Mouse (Mus musculus) limb, embryonic 13.5 days (tissue): ENCODE measurements around the gene Gjc3. TPM values are rescaled to one million over a fixed set of nuclear protein-coding genes. Genes with fewer than 3 reads are reported as not detected.
"Not testable (repeated sequence)": the region's sequence is repeated elsewhere in the genome, so short reads cannot be mapped to it uniquely, and the experiment has no call there.

Source experiments
- ATAC-seq: fragments of 200-750 bp; cut with Nextera tagmentation; 2 replicates; pipeline ENCODE4 v1.8.0; 2017; ENCODE audit warnings: low read depth, moderate number of reproducible peaks, moderate TSS enrichment; ENCODE audit not compliant: low FRiP score
- H3K27ac ChIP-seq: fragments of 300-500 bp; sonication (generic); 2 replicates; pipeline ENCODE4 v1.5.1; 2015; ENCODE audit warnings: inconsistent platforms, mild to moderate bottlenecking, moderate library complexity
- H3K27me3 ChIP-seq: fragments of 300-500 bp; sonication (generic); 2 replicates; pipeline ENCODE4 v1.6.1; 2015; ENCODE audit warnings: mild to moderate bottlenecking, inconsistent platforms
- H3K36me3 ChIP-seq: fragments of 300-500 bp; sonication (generic); 2 replicates; pipeline ENCODE4 v1.6.1; 2015; ENCODE audit warnings: inconsistent platforms, mild to moderate bottlenecking, moderate library complexity
- H3K4me1 ChIP-seq: fragments of 300-500 bp; sonication (generic); 2 replicates; pipeline ENCODE4 v1.6.1; 2015; ENCODE audit warnings: inconsistent platforms
- H3K4me2 ChIP-seq: fragments of 300-500 bp; sonication (generic); replicated peaks from 2 replicates; pipeline ENCODE4 v1.6.1; 2015; ENCODE audit warnings: inconsistent platforms, mild to moderate bottlenecking, moderate library complexity
- H3K4me3 ChIP-seq: fragments of 300-500 bp; sonication (generic); 2 replicates; pipeline ENCODE4 v1.5.1; 2015; ENCODE audit warnings: moderate library complexity, mild to moderate bottlenecking, inconsistent platforms
- H3K9ac ChIP-seq: fragments of 300-500 bp; sonication (generic); 2 replicates; pipeline ENCODE4 v1.6.1; 2015; ENCODE audit warnings: mild to moderate bottlenecking, inconsistent platforms
- H3K9me3 ChIP-seq: fragments of 300-500 bp; sonication (generic); 2 replicates; pipeline ENCODE4 v1.6.1; 2016; ENCODE audit warnings: inconsistent platforms
- WGBS: fragments of 180-500 bp; shearing (Covaris S2); methylation state at CpG from one replicate; pipeline ENCODE4 v1.1.7; 2015; 5-methylcytosine and 5-hydroxymethylcytosine counted together
- polyA plus RNA-seq: library from polyadenylated mRNA; unstranded; fragments of >200 nt; fragmentation: Nextera tagmentation; extraction: Ambion mirVana; gene quantifications from 2 replicates; pipeline ENCODE4 v1.2.1, GENCODE M21; 2015

Gjc3 gene
- polyA plus RNA-seq, 1 experiment from 2014 or later, result 0.48 TPM

- no peaks in the 10 kb centered on the region for H3K36me3 ChIP-seq
- H3K4me1 ChIP-seq, result no peaks in the 10 kb centered on the region
- ATAC-seq, result no peak
- no peaks in the 10 kb centered on the region for H3K9me3 ChIP-seq
- no peak overlapping the region for H3K4me2 ChIP-seq
- H3K9ac ChIP-seq, result no peak overlapping the region
- no peak overlapping the region for H3K27ac ChIP-seq
- H3K27me3 ChIP-seq, result no peaks in the 10 kb centered on the region
- 39% methylated on average over 6 of the region's 6 CpGs for WGBS
- H3K4me3 ChIP-seq, result no peak overlapping the region
These were observed 11.7 kb downstream of the Gjc3 start for GRCm38 (mm10) chr5:137951218-137951617.

- no peaks in the 10 kb centered on the region for H3K27me3 ChIP-seq
- ATAC-seq, result no peak
These were observed 15.6 kb downstream of the Gjc3 start for GRCm38 (mm10) chr5:137947303-137947702.

GRCm38 (mm10) chr5:137943133-137943532 lies 19.8 kb downstream of the Gjc3 start:
- Histone ChIP-seq H3K4me1 (no peaks in the 10 kb centered on the region), H3K27ac (no peak overlapping the region), H3K27me3 (no peaks in the 10 kb centered on the region), H3K9me3 (no peaks in the 10 kb centered on the region), H3K4me2 (no peak overlapping the region), H3K4me3 (no peak overlapping the region), H3K36me3 (no peaks in the 10 kb centered on the region), H3K9ac (no peak overlapping the region)
- ATAC-seq, result no peak
- 86% methylated on average over 1 of the region's 1 CpGs for WGBS

More at GRCm38 (mm10) chr5:137947303-137947702, 15.6 kb downstream of the Gjc3 start:
- no peaks in the 10 kb centered on the region for H3K4me1 ChIP-seq
- no peak overlapping the region for H3K4me2 ChIP-seq
- no peak overlapping the region for H3K4me3 ChIP-seq
- H3K9me3 ChIP-seq, result no peaks in the 10 kb centered on the region
- H3K36me3 ChIP-seq, result no peaks in the 10 kb centered on the region
- H3K27ac ChIP-seq, result no peak overlapping the region
- H3K9ac ChIP-seq, result no peak overlapping the region

GRCm38 (mm10) chr5:137940948-137941347 lies 21.9 kb downstream of the Gjc3 start:
- 71% methylated on average over 4 of the region's 4 CpGs for WGBS
- ATAC-seq, result no peak
- Histone ChIP-seq H3K9me3 (no peaks in the 10 kb centered on the region), H3K27ac (no peak overlapping the region), H3K4me3 (no peak overlapping the region), H3K9ac (no peak overlapping the region), H3K4me2 (no peak overlapping the region), H3K4me1 (no peaks in the 10 kb centered on the region), H3K36me3 (no peaks in the 10 kb centered on the region), H3K27me3 (no peaks in the 10 kb centered on the region)

GRCm38 (mm10) chr5:137937238-137937637 lies 25.7 kb downstream of the Gjc3 start:
- Histone ChIP-seq H3K36me3 (no peaks in the 10 kb centered on the region), H3K4me1 (no peaks in the 10 kb centered on the region), H3K4me3 (no peak overlapping the region), H3K27ac (no peak overlapping the region), H3K9ac (no peak overlapping the region), H3K9me3 (no peaks in the 10 kb centered on the region), H3K4me2 (no peak overlapping the region), H3K27me3 (no peaks in the 10 kb centered on the region)
- no peak for ATAC-seq
- 65% methylated on average over 4 of the region's 4 CpGs for WGBS

GRCm38 (mm10) chr5:137936486-137936885 lies 26.4 kb downstream of the Gjc3 start:
- H3K27ac ChIP-seq, result no peak overlapping the region
- no peaks in the 10 kb centered on the region for H3K27me3 ChIP-seq
- H3K9ac ChIP-seq, result no peak overlapping the region
- ATAC-seq, result no peak
- no peak overlapping the region for H3K4me2 ChIP-seq
- no peaks in the 10 kb centered on the region for H3K9me3 ChIP-seq
- no peaks in the 10 kb centered on the region for H3K36me3 ChIP-seq
- 93% methylated on average over 2 of the region's 2 CpGs for WGBS
- H3K4me1 ChIP-seq, result no peaks in the 10 kb centered on the region
- H3K4me3 ChIP-seq, result no peak overlapping the region

GRCm38 (mm10) chr5:137933934-137934333 lies 29.0 kb downstream of the Gjc3 start:
- not testable (repeated sequence) for H3K4me3 ChIP-seq, ATAC-seq, H3K36me3 ChIP-seq, H3K9me3 ChIP-seq, H3K4me1 ChIP-seq, H3K9ac ChIP-seq, H3K4me2 ChIP-seq, H3K27me3 ChIP-seq, H3K27ac ChIP-seq
- 79% methylated on average over 2 of the region's 2 CpGs for WGBS

- H3K36me3 ChIP-seq, result no peaks in the 10 kb centered on the region
- 70% methylated on average over 11 of the region's 11 CpGs for WGBS
These were observed 34.5 kb downstream of the Gjc3 start for GRCm38 (mm10) chr5:137928439-137928838.

GRCm38 (mm10) chr5:137922171-137922570 lies 40.7 kb downstream of the Gjc3 start:
- H3K4me1 ChIP-seq, result no peaks in the 10 kb centered on the region
- H3K9ac ChIP-seq, result no peak overlapping the region
- no peak overlapping the region for H3K4me3 ChIP-seq
- H3K36me3 ChIP-seq, result no peaks in the 10 kb centered on the region
- H3K4me2 ChIP-seq, result no peak overlapping the region
- no peak overlapping the region for H3K27ac ChIP-seq
- H3K27me3 ChIP-seq, result no peaks in the 10 kb centered on the region
- H3K9me3 ChIP-seq, result no peaks in the 10 kb centered on the region
- ATAC-seq, result no peak

More at GRCm38 (mm10) chr5:137928439-137928838, 34.5 kb downstream of the Gjc3 start:
- no peak overlapping the region for H3K9ac ChIP-seq
- H3K27ac ChIP-seq, result no peak overlapping the region
- H3K4me2 ChIP-seq, result no peak overlapping the region
- H3K9me3 ChIP-seq, result no peaks in the 10 kb centered on the region
- H3K4me1 ChIP-seq, result no peaks in the 10 kb centered on the region
- no peak overlapping the region for H3K4me3 ChIP-seq
- no peak for ATAC-seq
- no peaks in the 10 kb centered on the region for H3K27me3 ChIP-seq

- 54% methylated on average over 2 of the region's 2 CpGs for WGBS
- ATAC-seq, result no peak
- Histone ChIP-seq H3K27me3 (no peaks in the 10 kb centered on the region), H3K36me3 (no peaks in the 10 kb centered on the region), H3K27ac (no peak within 1 kb of the TSS), H3K9ac (no peak within 1 kb of the TSS), H3K4me2 (no peak within 1 kb of the TSS), H3K4me3 (no peak within 1 kb of the TSS), H3K9me3 (no peaks in the 10 kb centered on the region), H3K4me1 (no peaks in the 10 kb centered on the region)
These were observed 41.4 kb downstream of the Gjc3 start, which contains the start of gene Cyp3a13 for GRCm38 (mm10) chr5:137921532-137921931. Cyp3a13 (minus strand) TSS chr5:137921619.

- H3K9me3 ChIP-seq, result no peaks in the 10 kb centered on the region
- no peak overlapping the region for H3K4me3 ChIP-seq
- no peak overlapping the region for H3K9ac ChIP-seq
- WGBS, result 49% methylated on average over 6 of the region's 6 CpGs
- 0 out of 2 replicates have a peak, but pooled peaks cover 2% of the 10 kb centered on the region for H3K27me3 ChIP-seq
- H3K27ac ChIP-seq, result no peak overlapping the region
- no peak overlapping the region for H3K4me2 ChIP-seq
- no peaks in the 10 kb centered on the region for H3K36me3 ChIP-seq
- no peak for ATAC-seq
- H3K4me1 ChIP-seq, result no peaks in the 10 kb centered on the region
These were observed 47.3 kb downstream of the Gjc3 start for GRCm38 (mm10) chr5:137915550-137915949.

- Histone ChIP-seq H3K36me3 (no peaks in the 10 kb centered on the region), H3K27ac (no peak overlapping the region), H3K4me2 (no peak overlapping the region), H3K4me3 (no peak overlapping the region), H3K9ac (no peak overlapping the region), H3K27me3 (0 out of 2 replicates have a peak, but pooled peaks cover 2% of the 10 kb centered on the region), H3K9me3 (no peaks in the 10 kb centered on the region), H3K4me1 (no peaks in the 10 kb centered on the region)
- no peak for ATAC-seq
These were observed 48.4 kb downstream of the Gjc3 start for GRCm38 (mm10) chr5:137914508-137914907.

- Histone ChIP-seq H3K27ac (no peak overlapping the region), H3K27me3 (0 out of 2 replicates have a peak, but pooled peaks cover 2% of the 10 kb centered on the region), H3K9me3 (no peaks in the 10 kb centered on the region), H3K36me3 (no peaks in the 10 kb centered on the region), H3K4me3 (no peak overlapping the region), H3K4me1 (no peaks in the 10 kb centered on the region), H3K4me2 (no peak overlapping the region), H3K9ac (no peak overlapping the region)
- WGBS, result 70% methylated on average over 3 of the region's 3 CpGs
- ATAC-seq, result no peak
These were observed 53.2 kb downstream of the Gjc3 start for GRCm38 (mm10) chr5:137909564-137910262.
